Mouse (Mus musculus) C2C12 (cell line): Measurements from ENCODE around the gene BC049715.

Source experiments
- CEBPB ChIP-seq: IDR thresholded peaks from one replicate; pipeline ENCODE4 v1.6.1; 2011; ENCODE audit warnings: low read depth, mild to moderate bottlenecking, control low read depth, moderate library complexity
- CTCF ChIP-seq: IDR thresholded peaks from one replicate; pipeline ENCODE4 v1.5.1; 2011; ENCODE audit not compliant: control insufficient read depth, insufficient read depth, insufficient read length
- FOSL1 ChIP-seq: IDR thresholded peaks from one replicate; pipeline ENCODE4 v1.8.0; 2011; ENCODE audit warnings: mild to moderate bottlenecking, low read length; ENCODE audit not compliant: poor library complexity, insufficient read depth, severe bottlenecking
- MAX ChIP-seq: IDR thresholded peaks from one replicate; pipeline ENCODE4 v1.6.1; 2011; ENCODE audit warnings: mild to moderate bottlenecking, control low read depth
- MYOD1 ChIP-seq: IDR thresholded peaks from one replicate; pipeline ENCODE4 v1.6.1; 2011; ENCODE audit warnings: low read depth; ENCODE audit not compliant: control insufficient read depth, insufficient read length
- MYOG ChIP-seq: IDR thresholded peaks from one replicate; pipeline ENCODE4 v1.6.1; 2011; ENCODE audit not compliant: control insufficient read depth, insufficient read length; ENCODE audit errors: extremely low read depth
- USF1 ChIP-seq: IDR thresholded peaks from one replicate; pipeline ENCODE4 v1.6.1; 2011; ENCODE audit warnings: low read depth, mild to moderate bottlenecking, control low read depth, moderate library complexity

- TF ChIP-seq FOSL1, result no peak
- TF ChIP-seq MAX, result no peak
- TF ChIP-seq CTCF, result no peak
- TF ChIP-seq USF1, result no peak
- no peak for TF ChIP-seq MYOD1
- TF ChIP-seq CEBPB, result no peak
- no peak for TF ChIP-seq MYOG
These were observed 27.8 kb downstream of the BC049715 start for GRCm38 (mm10) chr6:136855183-136855582.
